Mouse (Mus musculus) neutrophil, adult 65 days (primary cell): Measurements from ENCODE around the gene Dyx1c1. TPM values are rescaled to one million over a fixed set of nuclear protein-coding genes. Genes with fewer than 3 reads are reported as not detected.

Experiments used
- total RNA-seq: library from RNA; stranded (reverse); gene quantifications from 2 replicates; pipeline ENCODE4 v1.2.4, GENCODE M21; 2023

The Dyx1c1 gene
- 0.57 TPM in 2 replicates for total RNA-seq

DNA sequence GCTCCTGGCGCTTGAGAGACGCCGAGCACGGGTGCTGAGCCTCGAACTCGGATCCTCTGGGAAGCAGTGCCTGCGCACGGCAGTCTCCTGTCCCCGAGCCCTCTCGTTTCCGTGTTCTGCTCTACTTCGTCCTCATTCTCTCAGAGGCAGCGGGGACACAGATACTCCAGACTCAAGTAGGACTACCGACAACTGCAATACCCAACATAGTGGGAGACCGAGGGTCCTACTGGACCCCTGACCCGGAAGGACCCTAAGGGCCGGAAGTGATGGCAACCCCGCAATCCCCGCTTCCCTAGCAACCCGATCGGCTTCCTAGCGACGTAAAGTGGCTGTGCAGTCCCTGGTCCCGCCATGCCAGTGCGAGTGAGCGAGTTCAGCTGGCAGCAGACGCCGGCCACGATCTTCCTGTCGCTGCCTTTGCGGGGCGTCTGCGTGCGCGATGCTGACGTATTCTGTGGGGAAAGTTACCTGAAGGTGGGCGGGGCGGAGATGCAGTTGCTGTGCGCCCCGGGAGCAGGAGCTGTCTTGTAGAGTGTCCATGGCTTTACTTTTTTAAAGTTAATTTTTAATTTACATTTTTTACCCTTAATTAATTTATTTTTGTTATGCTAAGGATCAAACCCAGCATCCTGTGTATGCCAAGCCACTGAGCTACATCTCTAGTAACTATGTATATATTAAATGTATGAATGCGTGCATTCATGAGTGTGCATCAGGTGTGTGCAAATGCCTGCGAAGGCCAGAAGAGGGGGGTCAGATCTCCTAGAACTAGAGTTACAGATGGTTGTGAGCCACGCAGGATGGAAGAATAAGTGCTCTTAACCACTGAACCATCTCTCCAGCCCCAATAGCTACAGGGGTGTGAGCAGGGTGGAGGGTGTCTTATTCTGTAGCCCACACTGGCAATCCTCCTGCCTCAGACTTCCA lies at the start of gene Dyx1c1, which contains the start of gene Gm44503:
Dyx1c1 (plus strand) TSS at position 265 of the 930 bp plus-strand sequence.
Gm44503 (plus strand) TSS at position 332 of the 930 bp plus-strand sequence.

GRCm38 (mm10) chr9:72925021-72925934 lies 33.3 kb upstream of the Dyx1c1 start, which contains the start of gene Pygo1:
Pygo1 (plus strand) TSS chr9:72925645.

DNA sequence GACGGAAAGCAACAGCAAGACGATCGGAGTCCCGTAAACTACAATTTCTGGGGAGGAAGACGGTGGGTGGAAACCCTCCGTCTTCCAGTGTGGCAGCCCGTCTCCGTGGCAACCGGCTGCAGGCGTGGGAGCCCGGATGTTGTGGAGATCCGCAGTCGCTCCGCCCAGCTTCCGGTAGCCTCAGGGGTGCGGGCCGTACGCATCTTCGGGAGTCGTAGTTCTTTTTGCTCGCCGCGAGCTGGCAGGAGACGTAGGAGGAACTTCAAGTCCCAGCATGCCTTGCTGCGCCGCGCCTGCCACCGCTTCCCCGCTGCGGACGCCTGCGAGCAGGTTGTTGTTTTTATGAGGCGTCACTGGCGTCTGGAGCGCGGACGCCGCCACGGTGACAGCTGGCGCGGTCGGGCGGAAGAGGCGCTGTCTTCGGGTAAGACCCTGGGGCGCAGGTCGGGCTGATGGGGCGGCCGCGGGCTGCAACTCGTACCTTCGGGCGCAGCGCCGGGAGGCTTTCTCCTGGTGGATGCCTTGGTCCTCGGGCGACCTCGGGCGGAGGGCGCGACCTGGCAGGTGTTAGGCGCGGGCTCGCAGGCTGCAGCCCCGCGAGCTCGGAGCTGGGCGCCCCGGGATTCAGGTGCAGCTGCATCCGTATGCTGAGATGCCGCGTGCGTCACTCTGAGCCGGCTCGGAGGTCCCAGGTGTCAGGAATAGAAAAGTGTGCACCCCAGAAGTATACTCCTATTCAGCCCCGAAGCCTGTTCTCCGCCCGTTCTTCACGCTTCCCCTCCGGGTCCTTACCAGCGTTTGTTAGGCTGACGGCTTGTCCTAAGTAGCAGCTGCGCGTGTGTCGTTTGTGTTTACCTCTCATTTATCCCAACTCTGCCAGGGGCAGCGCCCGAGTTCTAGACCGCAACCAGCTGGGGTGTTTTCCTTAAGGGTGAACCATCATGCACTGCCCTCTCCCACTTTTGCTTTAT lies 26.9 kb downstream of the Dyx1c1 start, which contains the start of the genes Ccpg1os and Ccpg1:
Ccpg1os (minus strand) TSS at position 133 of the 971 bp plus-strand sequence.
Ccpg1 (plus strand) TSS at position 180 of the 971 bp plus-strand sequence.

Other genes starting within 250 kb of the Dyx1c1 start
- not detected in 2 replicates for gene Prtg, start 151.9 kb upstream of the Dyx1c1 start, total RNA-seq
- gene Pygo1, start 33.1 kb upstream of the Dyx1c1 start, total RNA-seq: not detected in 2 replicates
- 0.11 TPM in 1 of 2 replicates, not detected in the other for gene Gm44503, start 67 bp downstream of the Dyx1c1 start, total RNA-seq
- 2.3 TPM in 2 replicates for gene Ccpg1os, start 26.6 kb downstream of the Dyx1c1 start, total RNA-seq
- 405 and 465 TPM in 2 replicates for gene Ccpg1, start 26.6 kb downstream of the Dyx1c1 start, total RNA-seq
- gene Pigb, start 81.6 kb downstream of the Dyx1c1 start, total RNA-seq: 21.8 and 25.7 TPM in 2 replicates
- 206 and 212 TPM in 2 replicates for gene Rab27a, start 86.1 kb downstream of the Dyx1c1 start, total RNA-seq
- gene Khdc3, start 143.1 kb downstream of the Dyx1c1 start, total RNA-seq: 12.0 and 21.9 TPM in 2 replicates
- gene Gm20509, start 143.7 kb downstream of the Dyx1c1 start, total RNA-seq: not detected in 2 replicates
- 33.9 and 43.0 TPM in 2 replicates for gene Rsl24d1, start 154.6 kb downstream of the Dyx1c1 start, total RNA-seq